Mouse (Mus musculus) forebrain, embryonic 10.5 days (tissue): Measurements from ENCODE around the gene Tmem184b. TPM values are rescaled to one million over a fixed set of nuclear protein-coding genes. Genes with fewer than 3 reads are reported as not detected.
A peak's percentile ranks its signal among the peaks of the same experiment; 100 is the strongest.

Experiments
- DNase-seq: peaks from one replicate; pipeline ENCODE4 v3.0.0-alpha.2; 2017; ENCODE audit warnings: low spot score; ENCODE audit errors: extremely low spot score
- H3K27ac ChIP-seq: fragments of 300-500 bp; sonication (generic); 2 replicates; pipeline ENCODE4 v1.5.1; 2016; ENCODE audit warnings: mild to moderate bottlenecking
- H3K27me3 ChIP-seq: fragments of 300-500 bp; sonication (generic); 2 replicates; pipeline ENCODE4 v1.6.1; 2016; ENCODE audit warnings: mild to moderate bottlenecking; ENCODE audit not compliant: poor library complexity, severe bottlenecking
- H3K36me3 ChIP-seq: fragments of 300-500 bp; sonication (generic); replicated peaks from 2 replicates; pipeline ENCODE4 v1.6.1; 2016; ENCODE audit warnings: mild to moderate bottlenecking, moderate library complexity
- H3K4me1 ChIP-seq: fragments of 300-500 bp; sonication (generic); 2 replicates; pipeline ENCODE4 v1.6.1; 2016
- H3K4me3 ChIP-seq: fragments of 300-500 bp; sonication (generic); 2 replicates; pipeline ENCODE4 v1.5.1; 2016; ENCODE audit warnings: mild to moderate bottlenecking, moderate library complexity
- H3K9me3 ChIP-seq: fragments of 300-500 bp; sonication (generic); 2 replicates; pipeline ENCODE4 v1.6.1; 2016; ENCODE audit warnings: mild to moderate bottlenecking, moderate library complexity
- WGBS: fragments of 180-500 bp; shearing (Covaris S2); methylation state at CpG from one replicate; pipeline ENCODE4 v1.1.7; 2016; 5-methylcytosine and 5-hydroxymethylcytosine counted together
- microRNA counts: library from miRNA; unstranded; fragments of <30 nt; microRNA quantifications from one replicate; lab custom pipeline; 2017
- microRNA-seq: library from miRNA; unstranded; fragments of <30 nt; microRNA quantifications from one replicate; pipeline ENCODE4, GENCODE M21; 2017
- polyA plus RNA-seq: library from polyadenylated mRNA; unstranded; fragments of >200 nt; fragmentation: Nextera tagmentation; extraction: Ambion mirVana; gene quantifications from 2 replicates; pipeline ENCODE4 v1.2.1, GENCODE M21; 2016

Gene Tmem184b
- polyA plus RNA-seq, 1 experiment from 2014 or later, result 50.0 TPM

DNA sequence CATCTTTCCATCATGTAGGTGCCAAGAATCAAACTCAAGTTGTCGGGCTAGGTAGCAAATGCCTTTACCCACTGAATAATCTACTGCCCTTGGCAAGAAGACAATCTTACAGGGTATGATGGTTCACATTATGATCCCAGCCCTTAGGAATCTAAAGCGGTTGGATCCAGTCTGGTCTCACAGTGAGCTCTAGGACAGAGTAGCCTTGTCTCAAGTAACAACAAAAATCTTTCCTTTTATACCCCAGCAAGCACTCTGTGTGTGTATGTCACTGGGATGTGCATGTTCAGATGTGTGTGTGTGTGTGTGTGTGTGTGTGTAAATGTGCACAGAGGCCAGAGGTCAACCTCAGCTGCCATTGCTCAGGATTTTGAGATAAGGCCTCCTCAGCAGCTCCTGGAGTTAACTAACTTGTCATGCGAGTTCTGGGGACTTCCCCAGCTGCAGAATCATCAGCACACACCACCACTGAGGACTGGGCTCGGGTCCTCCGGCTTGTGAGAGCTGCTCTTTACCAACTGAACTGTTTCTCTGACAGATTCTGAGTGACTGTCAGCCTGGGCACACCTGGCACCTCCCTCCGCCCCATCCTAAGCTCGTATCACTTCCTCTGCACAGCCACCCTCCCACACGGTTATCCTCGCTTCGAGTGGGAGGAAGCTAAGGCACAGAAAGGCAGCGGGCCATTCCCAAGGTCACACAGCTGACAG lies 80.9 kb downstream of the Tmem184b start:
- Histone ChIP-seq H3K36me3 (peaks cover 3% of the 10 kb centered on the region; the same call in 1 of the 2 replicates), H3K27ac (0 out of 2 replicates have a peak overlapping the region, but pooled peaks have one; percentile 35), H3K4me3 (no peak overlapping the region), H3K4me1 (peaks cover 47% of the 10 kb centered on the region), H3K9me3 (no peaks in the 10 kb centered on the region), H3K27me3 (no peaks in the 10 kb centered on the region)
- WGBS, result 81% methylated on average over 11 of the region's 11 CpGs
- no peak for DNase-seq

GRCm38 (mm10) chr15:79321733-79322190 lies 81.6 kb downstream of the Tmem184b start:
- Histone ChIP-seq H3K27me3 (no peaks in the 10 kb centered on the region), H3K4me1 (peaks cover 40% of the 10 kb centered on the region), H3K9me3 (no peaks in the 10 kb centered on the region), H3K36me3 (peaks cover 8% of the 10 kb centered on the region; the same call in 1 of the 2 replicates), H3K27ac (no peak overlapping the region), H3K4me3 (no peak overlapping the region)
- DNase-seq, result no peak
- WGBS, result 86% methylated on average over 5 of the region's 5 CpGs

- 81% methylated on average over 8 of the region's 8 CpGs for WGBS
- Histone ChIP-seq H3K9me3 (no peaks in the 10 kb centered on the region), H3K27ac (no peak overlapping the region), H3K27me3 (no peaks in the 10 kb centered on the region), H3K4me1 (no peaks in the 10 kb centered on the region), H3K36me3 (peaks cover 41% of the 10 kb centered on the region), H3K4me3 (no peak overlapping the region)
- DNase-seq, result no peak
Observed at GRCm38 (mm10) chr15:79313848-79314369, 89.5 kb downstream of the Tmem184b start.

MicroRNAs within 50 kb of the gene (microRNA counts, 519-probe panel; counts per million panel counts)
- microRNA mmu-miR-1943 (lab: Ali Mortazavi, UCI), result 341 counts per million, percentile 65 among the panel's probes with 10 or more counts

Small RNA genes within 50 kb of the gene (microRNA-seq; reads per million reads assigned to microRNA genes)
- 3.0 reads per million, percentile 2 among the genes with 10 or more reads in this experiment for gene Mir1943

Other genes starting within 250 kb of the Tmem184b start
- 1.2 and 1.3 TPM in 2 replicates for gene Sox10, start 238.3 kb downstream of the Tmem184b start, polyA plus RNA-seq
- gene Pick1, start 174.4 kb downstream of the Tmem184b start, polyA plus RNA-seq, result 47.8 and 50.5 TPM in 2 replicates
- gene Gm49486, start 174.2 kb downstream of the Tmem184b start, polyA plus RNA-seq, result 0.14 and 0.52 TPM in 2 replicates
- gene Slc16a8, start 148.8 kb downstream of the Tmem184b start, polyA plus RNA-seq, result 0.15 TPM in 1 of 2 replicates, not detected in the other
- 1.6 and 2.2 TPM in 2 replicates for gene Baiap2l2, start 118.0 kb downstream of the Tmem184b start, polyA plus RNA-seq
- gene Pla2g6, start 75.2 kb downstream of the Tmem184b start, polyA plus RNA-seq, result 20.9 and 22.8 TPM in 2 replicates
- gene Maff, start 56.9 kb downstream of the Tmem184b start, polyA plus RNA-seq, result 1.5 and 1.6 TPM in 2 replicates
- gene Csnk1e, start 52.0 kb upstream of the Tmem184b start, polyA plus RNA-seq, result 117 and 123 TPM in 2 replicates
- gene Kcnj4, start 101.7 kb upstream of the Tmem184b start, polyA plus RNA-seq, result not detected in 2 replicates
- 7.4 and 7.5 TPM in 2 replicates for gene Kdelr3, start 112.8 kb upstream of the Tmem184b start, polyA plus RNA-seq
- gene Ddx17, start 143.2 kb upstream of the Tmem184b start, polyA plus RNA-seq, result 43.7 and 48.9 TPM in 2 replicates
- 1.2 and 1.8 TPM in 2 replicates for gene Dmc1, start 201.5 kb upstream of the Tmem184b start, polyA plus RNA-seq